Mouse (Mus musculus): ENCODE results near the gene Man1a. TPM values are rescaled to one million over a fixed set of nuclear protein-coding genes. Genes with fewer than 3 reads are reported as not detected.

Man1a gene
- polyA plus RNA-seq, 1 experiment from 2014 or later: 11.0 TPM

DNA sequence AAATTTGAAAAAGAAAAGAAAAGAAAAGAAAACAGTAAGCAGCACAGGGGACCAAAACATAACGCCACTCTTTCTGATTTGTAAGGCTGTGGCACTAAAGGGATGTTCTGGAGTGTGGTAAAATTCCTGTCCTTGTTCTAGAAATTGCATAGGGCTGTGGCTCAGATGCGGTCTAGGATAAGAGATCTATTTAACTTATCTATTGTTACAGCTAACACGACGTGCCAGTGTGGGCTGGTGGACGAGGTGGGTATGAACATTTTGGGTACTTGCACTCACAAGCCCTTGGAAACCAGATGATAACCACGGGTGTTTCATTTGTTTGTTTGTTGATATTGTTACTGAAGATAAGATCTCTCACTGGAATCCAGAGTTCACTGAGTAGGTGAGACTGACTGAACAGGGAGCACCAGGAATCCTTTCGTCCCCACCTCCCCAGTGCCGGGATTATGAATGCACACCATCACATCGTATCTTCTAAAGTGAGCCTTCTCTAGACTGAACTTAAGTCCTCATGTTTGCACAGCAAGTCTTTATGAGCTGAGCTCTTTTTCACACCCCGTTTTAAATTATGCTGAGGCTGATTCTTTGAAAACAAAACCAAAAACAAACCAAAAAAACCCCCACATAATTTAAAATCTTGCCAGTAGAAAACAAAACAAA, 38.9 kb downstream of the Man1a start:
- Histone ChIP-seq H3K27ac (replicated peaks) (no peak overlapping the region), H3K4me2 (replicated peaks; ENCODE audit: low read depth) (no peak overlapping the region), H3K4me3 (ENCODE audit: low read depth, low read length) (no peak overlapping the region), H3K27me3 (ENCODE audit: control insufficient read depth, insufficient read depth, low read length) (no peaks in the 10 kb centered on the region), H3K4me1 (replicated peaks; ENCODE audit: control insufficient read depth, insufficient read depth) (no peaks in the 10 kb centered on the region), H3K9me3 (ENCODE audit: control insufficient read depth, low read length) (no peaks in the 10 kb centered on the region), H3K36me3 (ENCODE audit: control insufficient read depth, insufficient read depth, low read length) (no peaks in the 10 kb centered on the region), H3K9ac (ENCODE audit: low read length) (no peak overlapping the region)
- TF ChIP-seq CTCF (IDR thresholded peaks at IDR 0.05; ENCODE audit: low read depth) (no peak), EP300 (optimal IDR thresholded peaks at IDR 0.05) (no peak)
- no peak for DNase-seq (ENCODE audit: low spot score)
- ATAC-seq (ENCODE audit: low FRiP score, low TSS enrichment): no peak
- WGBS: 72% methylated on average over 10 of the region's 10 CpGs

DNA sequence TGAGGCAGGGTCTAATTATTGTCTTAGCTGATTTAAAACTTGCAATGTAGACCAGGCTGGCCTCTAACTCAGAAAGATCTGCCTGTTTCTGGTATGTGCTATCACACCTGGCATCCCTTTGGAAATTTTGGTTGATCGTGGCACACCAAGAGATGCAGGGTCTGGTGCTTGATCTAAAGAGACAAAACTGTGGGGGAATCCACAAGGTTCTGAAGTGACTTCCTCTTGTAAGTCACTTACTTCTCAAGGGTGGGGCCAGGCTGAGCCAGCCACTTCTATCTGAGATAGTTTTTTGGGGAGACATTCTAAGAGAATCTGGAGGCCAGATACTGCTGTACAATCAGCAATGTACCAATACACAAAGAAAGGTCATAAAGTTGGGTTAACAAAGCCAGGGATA, 40.8 kb downstream of the Man1a start:
- H3K9ac ChIP-seq (ENCODE audit: low read length): no peak overlapping the region
- no peaks in the 10 kb centered on the region for H3K4me1 ChIP-seq (replicated peaks; ENCODE audit: control insufficient read depth, insufficient read depth)
- H3K9me3 ChIP-seq (ENCODE audit: control insufficient read depth, low read length): no peaks in the 10 kb centered on the region
- H3K4me2 ChIP-seq (replicated peaks; ENCODE audit: low read depth): no peak overlapping the region
- 92% methylated on average over 1 of the region's 1 CpGs for WGBS
- H3K4me3 ChIP-seq (ENCODE audit: low read depth, low read length): no peak overlapping the region
- H3K27ac ChIP-seq (replicated peaks): no peak overlapping the region
- ATAC-seq (ENCODE audit: low FRiP score, low TSS enrichment): no peak
- no peaks in the 10 kb centered on the region for H3K27me3 ChIP-seq (ENCODE audit: control insufficient read depth, insufficient read depth, low read length)
- no peaks in the 10 kb centered on the region for H3K36me3 ChIP-seq (ENCODE audit: control insufficient read depth, insufficient read depth, low read length)
- TF ChIP-seq CTCF (IDR thresholded peaks at IDR 0.05; ENCODE audit: low read depth): no peak
- no peak for TF ChIP-seq EP300 (optimal IDR thresholded peaks at IDR 0.05)
- no peak for DNase-seq (ENCODE audit: low spot score)

DNA sequence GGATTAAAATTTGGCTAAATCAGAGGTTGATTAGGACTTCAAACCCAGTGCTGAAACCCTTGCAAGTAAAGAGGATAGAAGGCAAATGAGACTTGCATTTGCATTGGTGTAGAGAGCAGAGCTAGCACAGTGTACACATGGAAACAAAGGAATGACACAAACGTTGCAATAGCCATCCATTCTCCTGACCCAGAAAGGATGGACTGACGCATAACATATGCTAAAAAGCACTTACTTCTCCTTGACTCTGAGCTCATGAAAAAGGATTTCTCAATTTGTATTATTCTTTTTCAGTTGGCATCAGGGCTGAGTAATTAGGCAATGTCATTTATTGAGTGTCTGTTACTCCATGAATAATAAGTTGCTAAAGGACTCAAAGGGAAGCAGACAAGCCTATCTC, 41.6 kb downstream of the Man1a start:
- H3K9me3 ChIP-seq (ENCODE audit: control insufficient read depth, low read length): no peaks in the 10 kb centered on the region
- WGBS: 60% methylated on average over 2 of the region's 2 CpGs
- H3K9ac ChIP-seq (ENCODE audit: low read length): no peak overlapping the region
- no peaks in the 10 kb centered on the region for H3K27me3 ChIP-seq (ENCODE audit: control insufficient read depth, insufficient read depth, low read length)
- no peak overlapping the region for H3K4me3 ChIP-seq (ENCODE audit: low read depth, low read length)
- H3K27ac ChIP-seq (replicated peaks): no peak overlapping the region
- H3K36me3 ChIP-seq (ENCODE audit: control insufficient read depth, insufficient read depth, low read length): no peaks in the 10 kb centered on the region
- no peak for TF ChIP-seq CTCF (IDR thresholded peaks at IDR 0.05; ENCODE audit: low read depth)
- TF ChIP-seq EP300 (optimal IDR thresholded peaks at IDR 0.05): no peak
- H3K4me1 ChIP-seq (replicated peaks; ENCODE audit: control insufficient read depth, insufficient read depth): no peaks in the 10 kb centered on the region
- H3K4me2 ChIP-seq (replicated peaks; ENCODE audit: low read depth): no peak overlapping the region
- ATAC-seq (ENCODE audit: low FRiP score, low TSS enrichment) (no peak), DNase-seq (ENCODE audit: low spot score) (no peak)

DNA sequence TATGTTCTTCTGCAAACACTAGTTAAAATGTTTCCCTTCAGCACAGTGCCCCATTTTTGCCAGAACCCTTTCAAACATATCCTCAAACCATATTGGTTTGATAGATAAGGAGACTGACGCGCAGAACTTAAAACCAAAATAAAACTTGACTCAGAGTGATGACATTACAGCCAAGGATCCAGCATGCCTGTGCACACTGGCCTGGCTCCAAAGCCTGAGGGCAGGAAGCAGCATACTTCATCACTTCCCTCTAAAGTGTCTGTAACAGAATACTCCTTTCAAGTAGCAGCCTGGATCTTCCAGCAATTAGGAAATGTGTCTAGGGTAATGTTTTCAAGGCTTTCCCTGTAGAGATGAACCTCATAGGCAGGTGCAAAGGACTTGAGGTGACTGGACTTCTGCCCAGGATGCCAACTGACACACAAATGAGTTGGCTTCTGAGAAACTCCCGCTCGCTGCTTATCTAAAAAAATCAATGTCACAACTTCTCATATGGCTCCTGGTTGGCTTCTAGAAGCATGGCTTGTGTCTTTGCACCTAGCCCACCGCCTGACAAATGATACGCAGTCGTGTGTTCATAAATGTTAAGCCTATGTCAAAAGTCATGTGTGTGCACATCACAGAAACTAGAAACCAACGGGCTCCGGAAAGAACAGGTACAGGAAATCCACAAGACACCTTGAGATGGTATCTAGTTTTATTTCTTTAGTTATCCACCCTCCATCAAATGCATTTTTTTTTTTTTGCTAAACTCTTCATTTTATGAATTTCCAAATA, 43.9 kb downstream of the Man1a start:
- Histone ChIP-seq H3K36me3 (ENCODE audit: control insufficient read depth, insufficient read depth, low read length) (no peaks in the 10 kb centered on the region), H3K9me3 (ENCODE audit: control insufficient read depth, low read length) (no peaks in the 10 kb centered on the region), H3K4me2 (replicated peaks; ENCODE audit: low read depth) (no peak overlapping the region), H3K4me3 (ENCODE audit: low read depth, low read length) (no peak overlapping the region), H3K9ac (ENCODE audit: low read length) (no peak overlapping the region), H3K27ac (replicated peaks) (no peak overlapping the region), H3K4me1 (replicated peaks; ENCODE audit: control insufficient read depth, insufficient read depth) (no peaks in the 10 kb centered on the region), H3K27me3 (ENCODE audit: control insufficient read depth, insufficient read depth, low read length) (no peaks in the 10 kb centered on the region)
- 81% methylated on average over 9 of the region's 9 CpGs for WGBS
- DNase-seq (ENCODE audit: low spot score) (no peak), ATAC-seq (ENCODE audit: low FRiP score, low TSS enrichment) (no peak)
- TF ChIP-seq CTCF (IDR thresholded peaks at IDR 0.05; ENCODE audit: low read depth) (no peak), EP300 (optimal IDR thresholded peaks at IDR 0.05) (no peak)

DNA sequence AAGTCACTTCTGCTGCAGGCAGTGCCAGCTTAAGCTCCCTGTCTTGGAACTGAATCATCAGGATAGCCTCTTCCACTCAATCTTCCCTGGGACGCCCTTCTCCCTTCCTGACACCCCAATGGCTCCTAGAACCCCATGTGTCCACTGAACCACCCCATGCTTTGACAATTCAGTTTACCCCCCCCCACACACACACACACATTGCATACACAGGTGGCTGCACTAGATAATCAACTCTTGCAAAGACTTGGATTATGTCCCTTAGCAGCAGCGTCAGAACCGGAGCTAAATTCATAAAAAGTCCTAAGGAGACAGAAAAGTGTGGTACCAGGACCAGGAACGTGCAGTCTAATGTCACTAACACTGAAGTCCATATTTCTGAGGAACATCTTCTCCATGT, 47.5 kb downstream of the Man1a start:
- no peak overlapping the region for H3K4me3 ChIP-seq (ENCODE audit: low read depth, low read length)
- H3K9ac ChIP-seq (ENCODE audit: low read length): no peak overlapping the region
- H3K27me3 ChIP-seq (ENCODE audit: control insufficient read depth, insufficient read depth, low read length): no peaks in the 10 kb centered on the region
- H3K4me1 ChIP-seq (replicated peaks; ENCODE audit: control insufficient read depth, insufficient read depth): no peaks in the 10 kb centered on the region
- H3K27ac ChIP-seq (replicated peaks): no peak overlapping the region
- no peak overlapping the region for H3K4me2 ChIP-seq (replicated peaks; ENCODE audit: low read depth)
- DNase-seq (ENCODE audit: low spot score) (no peak), ATAC-seq (ENCODE audit: low FRiP score, low TSS enrichment) (no peak)
- 94% methylated on average over 4 of the region's 4 CpGs for WGBS
- TF ChIP-seq CTCF (IDR thresholded peaks at IDR 0.05; ENCODE audit: low read depth) (no peak), EP300 (optimal IDR thresholded peaks at IDR 0.05) (no peak)
- H3K9me3 ChIP-seq (ENCODE audit: control insufficient read depth, low read length): no peaks in the 10 kb centered on the region
- H3K36me3 ChIP-seq (ENCODE audit: control insufficient read depth, insufficient read depth, low read length): no peaks in the 10 kb centered on the region

Data from stomach, postnatal 0 days (tissue).